Mouse (Mus musculus) testis, adult 2 months (tissue): ENCODE measurements around the gene Bod1.

Experiments used
- CTCF ChIP-seq: fragments of 200-500 bp; IDR thresholded peaks from 2 replicates; pipeline ENCODE4 v1.5.1; 2012; ENCODE audit warnings: low read depth, mild to moderate bottlenecking, inconsistent platforms, low read length, moderate library complexity; ENCODE audit not compliant: control insufficient read depth, insufficient read depth, insufficient replicate concordance
- POLR2A ChIP-seq: fragments of 200-500 bp; IDR thresholded peaks from 2 replicates; pipeline ENCODE4 v1.6.1; 2012; ENCODE audit warnings: low read depth, mild to moderate bottlenecking, inconsistent platforms, low read length, moderate library complexity; ENCODE audit not compliant: control insufficient read depth

DNA sequence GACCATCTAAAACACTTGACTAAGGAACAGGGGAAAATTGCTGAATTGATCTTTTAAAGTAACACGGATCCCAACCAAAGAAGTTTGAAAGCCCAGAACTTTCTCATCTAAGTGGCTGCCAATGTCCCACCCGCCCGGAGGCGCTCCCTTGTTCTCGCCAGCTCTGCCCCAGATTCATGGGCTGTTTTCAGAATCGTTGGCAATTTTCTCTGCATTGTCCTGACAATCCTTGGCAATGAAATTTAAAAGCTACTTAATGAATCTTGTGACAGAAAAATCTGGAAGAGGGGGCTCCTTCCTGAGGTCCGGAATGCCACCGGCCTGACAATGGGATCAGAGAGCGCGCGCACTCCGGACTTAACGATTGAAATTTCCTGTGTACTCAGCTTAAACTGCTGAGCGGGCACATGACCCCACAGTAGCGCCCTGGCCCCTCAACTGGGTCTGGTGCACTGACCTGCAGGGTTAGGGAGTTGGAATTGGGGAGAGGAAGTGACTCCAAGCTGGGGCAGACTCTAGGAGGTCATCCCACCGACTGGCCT lies 8.2 kb upstream of the Bod1 start:
- TF ChIP-seq CTCF (no peak), POLR2A (no peak)
